Mouse (Mus musculus) liver, adult (tissue): ENCODE measurements at regions not wholly inside any gene's neighbourhood (a gene's known extent, or its start where the extent isn't known, plus 50 kb on each side); places are given as distances from the start of the nearest gene placed in this dataset.
A peak's percentile ranks its signal among the peaks of the same experiment; 100 is the strongest.

Experiments
- GATA4 ChIP-seq: IDR thresholded peaks from 2 replicates; pipeline ENCODE4 v1.6.1; 2014; ENCODE audit warnings: mild to moderate bottlenecking, low read length; ENCODE audit not compliant: insufficient replicate concordance

- TF ChIP-seq GATA4 = peak; percentile 48; the same call in 1 of the 2 replicates
Measured at GRCm38 (mm10) chr15:38569011-38569640, 1143.8 kb downstream of the 4930447A16Rik start.

GRCm38 (mm10) chr15:38570144-38570543 lies 1144.8 kb downstream of the 4930447A16Rik start:
- no peak for TF ChIP-seq GATA4

- TF ChIP-seq GATA4 = no peak
Measured at GRCm38 (mm10) chr15:38570735-38571134, 1145.4 kb downstream of the 4930447A16Rik start.

- TF ChIP-seq GATA4 = no peak
Measured at GRCm38 (mm10) chr15:38572652-38573051, 1147.3 kb downstream of the 4930447A16Rik start.

GRCm38 (mm10) chr15:38574447-38574846 lies 1149.1 kb downstream of the 4930447A16Rik start:
- TF ChIP-seq GATA4 = no peak

GRCm38 (mm10) chr15:38575254-38575653 lies 1149.9 kb downstream of the 4930447A16Rik start:
- no peak for TF ChIP-seq GATA4

- TF ChIP-seq GATA4 = no peak
Measured at GRCm38 (mm10) chr15:38577691-38578090, 1152.3 kb downstream of the 4930447A16Rik start.

GRCm38 (mm10) chr15:38579481-38579880 lies 1154.1 kb downstream of the 4930447A16Rik start:
- TF ChIP-seq GATA4 = no peak

- no peak for TF ChIP-seq GATA4
Measured at GRCm38 (mm10) chr15:38583500-38583899, 1158.1 kb downstream of the 4930447A16Rik start.

GRCm38 (mm10) chr15:38584425-38584824 lies 1159.1 kb downstream of the 4930447A16Rik start:
- no peak for TF ChIP-seq GATA4

GRCm38 (mm10) chr15:38585610-38586009 lies 1160.3 kb downstream of the 4930447A16Rik start:
- no peak for TF ChIP-seq GATA4

- TF ChIP-seq GATA4 = no peak
Measured at GRCm38 (mm10) chr15:38586594-38586993, 1161.2 kb downstream of the 4930447A16Rik start.

GRCm38 (mm10) chr15:38588268-38588667 lies 1162.9 kb downstream of the 4930447A16Rik start:
- TF ChIP-seq GATA4 = no peak

- no peak for TF ChIP-seq GATA4
Measured at GRCm38 (mm10) chr15:38589010-38589409, 1163.7 kb downstream of the 4930447A16Rik start.

GRCm38 (mm10) chr15:38589675-38590074 lies 1164.3 kb downstream of the 4930447A16Rik start:
- TF ChIP-seq GATA4 = no peak

- TF ChIP-seq GATA4 = no peak
Measured at GRCm38 (mm10) chr15:38594095-38594494, 1168.7 kb downstream of the 4930447A16Rik start.

GRCm38 (mm10) chr15:38594747-38595146 lies 1169.4 kb downstream of the 4930447A16Rik start:
- TF ChIP-seq GATA4 = no peak

GRCm38 (mm10) chr15:38595820-38596219 lies 1170.5 kb downstream of the 4930447A16Rik start:
- TF ChIP-seq GATA4 = no peak

GRCm38 (mm10) chr15:38597458-38597857 lies 1172.1 kb downstream of the 4930447A16Rik start:
- TF ChIP-seq GATA4 = no peak
